Mouse (Mus musculus): ENCODE measurements around the gene Tmem120a.

DNA sequence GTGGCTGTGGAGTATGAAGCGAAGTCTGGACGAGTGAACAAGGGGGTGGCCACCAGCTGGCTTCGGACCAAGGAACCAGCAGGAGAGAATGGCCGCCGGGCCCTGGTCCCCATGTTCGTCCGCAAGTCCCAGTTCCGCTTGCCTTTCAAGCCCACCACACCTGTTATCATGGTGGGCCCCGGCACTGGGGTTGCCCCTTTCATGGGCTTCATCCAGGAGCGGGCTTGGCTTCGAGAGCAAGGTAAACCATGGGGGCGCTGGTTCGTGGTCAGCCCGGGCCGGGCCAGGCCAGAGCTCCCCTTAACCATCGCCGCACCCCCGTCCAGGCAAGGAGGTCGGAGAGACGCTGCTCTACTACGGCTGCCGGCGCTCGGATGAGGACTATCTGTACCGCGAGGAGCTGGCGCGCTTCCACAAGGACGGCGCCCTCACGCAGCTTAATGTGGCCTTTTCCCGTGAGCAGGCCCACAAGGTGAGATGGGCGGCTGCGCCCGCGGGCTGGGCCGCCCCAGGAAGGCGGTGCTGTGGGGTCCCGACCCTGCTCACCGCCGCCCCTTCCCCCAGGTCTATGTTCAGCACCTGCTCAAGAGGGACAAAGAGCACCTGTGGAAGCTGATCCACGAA is 10.1 kb downstream of the Tmem120a start:
- TF ChIP-seq CTCF (conservative IDR thresholded peaks at IDR 0.05; ENCODE audit: low read length) = no peak
- TF ChIP-seq NANOG (IDR thresholded peaks at IDR 0.05; ENCODE audit: borderline replicate concordance, low read length) = no peak
- no peak for TF ChIP-seq POU5F1 (IDR thresholded peaks at IDR 0.05; ENCODE audit: borderline replicate concordance, low read length)

Data from E14TG2a.4 (cell line).